Mouse (Mus musculus): Measurements from ENCODE around the gene Commd1.

Commd1 gene

GRCm38 (mm10) chr11:22956346-22956745 lies 25.8 kb downstream of the Commd1 start:
- in situ Hi-C loops (cut with MboI, MseI) = loop anchor here (5.0 kb wide), 3 partner anchors 94 to 324 kb away; partner anchors contain the start of gene B3gnt2 (in 1 of the 2)

GRCm38 (mm10) chr11:22952668-22953067 lies 29.5 kb downstream of the Commd1 start:
- in situ Hi-C loops (cut with MboI, MseI) = loop anchor here in 1 of 2 experiments (5.0 kb wide), 2 partner anchors 90 to 170 kb away; partner anchors contain the start of gene B3gnt2

GRCm38 (mm10) chr11:22950131-22950530 lies 32.1 kb downstream of the Commd1 start:
- in situ Hi-C loops (cut with MboI, MseI) = loop anchor here in 1 of 2 experiments (5.0 kb wide), 2 partner anchors 88 to 168 kb away; partner anchors contain the start of gene B3gnt2

DNA sequence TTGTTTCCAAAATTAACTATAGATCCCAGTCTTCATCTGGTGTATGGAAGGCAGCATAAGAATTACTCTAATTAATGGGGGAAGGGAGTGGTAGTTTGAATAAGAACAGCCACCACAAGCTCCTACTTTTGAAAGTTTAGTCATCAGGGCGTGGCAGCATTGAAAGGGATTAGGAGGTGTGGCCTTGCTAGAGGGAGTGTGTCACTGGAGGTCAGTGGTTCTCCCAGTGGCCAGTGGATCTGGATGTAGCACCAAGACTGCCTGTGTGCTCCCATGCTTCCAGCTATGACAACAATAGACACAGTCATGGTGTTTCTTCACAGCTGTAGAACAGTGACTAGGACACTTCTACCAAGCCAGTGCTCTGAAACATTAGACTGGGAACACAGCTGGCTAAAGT lies 33.1 kb downstream of the Commd1 start:
- in situ Hi-C loops (cut with MboI, MseI) = loop anchor here in 1 of 2 experiments (25.0 kb wide), 1 partner anchor 937 kb away; the partner anchor contains the start of gene Otx1

- in situ Hi-C loops (cut with MboI, MseI) = loop anchor here (10.0 to 25.0 kb wide), 3 partner anchors 64 to 1534 kb away; partner anchors contain the start of gene Otx1 (in 1 of the 2)
Observed at GRCm38 (mm10) chr11:22938983-22939382, 43.2 kb downstream of the Commd1 start.

- in situ Hi-C loops (cut with MboI, MseI) = loop anchor here (10.0 to 25.0 kb wide), 3 partner anchors 63 to 1533 kb away; partner anchors contain the start of gene Otx1 (in 1 of the 2)
Observed at GRCm38 (mm10) chr11:22937716-22938316, 44.4 kb downstream of the Commd1 start.

DNA sequence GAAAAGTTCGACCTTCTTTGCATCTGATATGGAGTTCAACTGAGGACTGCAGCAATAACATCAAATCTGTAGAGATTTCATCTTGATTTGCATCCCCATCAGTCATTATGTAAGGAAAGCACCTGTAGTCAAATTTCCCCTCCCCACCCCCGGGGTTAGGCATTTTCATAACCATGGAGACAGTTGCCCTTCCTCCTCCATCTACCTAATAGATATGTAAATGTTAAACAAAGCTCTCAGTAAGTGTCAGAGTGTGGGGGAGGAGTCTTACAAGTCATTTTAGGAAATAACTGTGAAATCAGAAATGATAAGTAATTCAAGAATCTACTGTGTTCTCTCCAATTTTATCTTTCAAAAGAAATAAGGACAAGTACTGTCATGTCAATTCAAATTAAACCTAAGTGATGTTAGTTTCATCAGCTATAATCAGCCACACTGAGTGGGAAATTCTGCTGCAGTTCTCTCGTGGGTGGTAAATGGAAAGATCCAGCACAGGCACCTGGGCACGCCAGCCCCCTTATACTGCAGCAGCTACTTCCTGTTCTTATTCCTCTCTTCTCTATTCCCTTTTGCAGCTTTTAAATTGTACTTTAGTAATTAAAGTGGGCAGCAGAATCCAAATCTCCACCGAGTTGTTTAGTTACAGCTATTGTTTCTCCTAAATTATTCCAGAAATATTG lies 45.6 kb downstream of the Commd1 start:
- in situ Hi-C loops (cut with MboI, MseI) = loop anchor here (10.0 to 25.0 kb wide), 3 partner anchors 62 to 1532 kb away; partner anchors contain the start of gene Otx1 (in 1 of the 2)

DNA sequence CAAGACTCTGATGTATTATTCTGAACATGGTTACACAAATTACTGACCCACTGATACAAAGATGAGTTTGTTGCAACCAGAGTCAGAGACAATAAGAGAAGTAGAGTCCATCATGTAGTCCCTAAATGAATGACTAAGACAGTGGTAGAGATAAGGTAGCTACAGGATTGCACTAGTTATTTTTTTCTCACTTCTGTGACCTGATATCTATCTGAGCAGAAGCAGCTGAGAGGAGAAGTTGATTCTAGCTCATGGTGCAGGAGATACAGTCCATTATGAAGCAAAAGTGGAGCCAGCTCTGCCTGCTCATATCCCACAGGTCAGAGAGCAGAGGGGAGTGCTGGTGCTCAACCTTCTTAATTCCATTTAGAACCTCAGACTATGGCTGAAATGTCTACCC lies 50.0 kb downstream of the Commd1 start:
- in situ Hi-C loops (cut with MboI, MseI) = loop anchor here (10.0 to 25.0 kb wide), 3 partner anchors 57 to 1527 kb away; partner anchors contain the start of gene Otx1 (in 1 of the 2)

DNA sequence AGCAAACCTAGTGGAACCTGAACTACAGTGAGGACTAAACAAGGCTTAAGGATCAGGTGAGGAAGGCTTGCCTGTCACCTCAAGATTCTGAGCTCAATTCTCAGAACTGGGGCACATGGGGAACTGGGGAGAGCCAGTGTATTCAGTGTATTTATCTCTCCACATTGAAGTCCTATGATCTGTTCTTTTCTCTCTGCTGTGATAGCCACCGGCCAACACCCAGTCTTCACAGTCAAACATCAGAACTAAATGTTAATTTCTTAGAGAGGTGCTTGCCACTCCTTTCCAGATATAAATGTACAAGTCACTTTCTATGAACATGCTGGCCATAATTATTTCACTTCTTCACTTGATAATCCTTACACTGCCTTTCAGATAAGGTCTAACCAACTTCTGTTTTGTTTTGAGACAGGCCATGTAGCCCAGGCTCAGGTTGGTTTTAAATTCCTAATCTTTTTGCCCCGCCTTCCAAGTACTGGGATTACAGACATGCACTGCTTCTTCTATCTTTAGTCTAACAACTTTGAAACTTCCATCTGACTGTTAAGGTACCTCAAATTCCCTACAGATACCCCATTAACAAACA lies 50.8 kb downstream of the Commd1 start:
- in situ Hi-C loops (cut with MboI, MseI) = loop anchor here (10.0 to 25.0 kb wide), 3 partner anchors 57 to 1527 kb away; partner anchors contain the start of gene Otx1 (in 1 of the 2)

- in situ Hi-C loops (cut with MboI, MseI) = loop anchor here (10.0 to 25.0 kb wide), 3 partner anchors 55 to 1525 kb away; partner anchors contain the start of gene Otx1 (in 1 of the 2)
Observed at GRCm38 (mm10) chr11:22930129-22930528, 52.1 kb downstream of the Commd1 start.

GRCm38 (mm10) chr11:22928586-22929169 lies 53.5 kb downstream of the Commd1 start:
- in situ Hi-C loops (cut with MboI, MseI) = loop anchor here (5.0 to 25.0 kb wide), 3 partner anchors 46 to 916 kb away; partner anchors contain the start of gene Otx1 (in 1 of the 2)

DNA sequence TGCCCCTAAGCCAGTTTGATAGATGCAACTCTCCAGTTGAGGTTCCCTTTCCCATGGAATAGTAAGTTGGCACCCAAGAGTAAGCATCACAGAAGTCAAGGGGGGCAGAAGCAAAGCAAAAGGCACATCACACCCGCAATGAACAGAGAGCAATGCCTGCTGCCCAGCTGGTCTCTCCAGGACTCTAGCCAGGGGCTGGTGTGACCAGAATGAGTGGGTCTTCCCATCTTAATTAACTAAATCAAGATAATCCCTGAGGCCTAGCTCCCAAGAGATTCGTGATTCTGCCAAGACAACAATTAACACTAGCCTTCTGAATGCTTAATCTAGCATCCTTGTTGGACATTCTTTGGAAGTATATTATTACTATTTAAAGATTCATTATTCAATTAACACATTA lies 58.6 kb downstream of the Commd1 start:
- in situ Hi-C loops (cut with MboI, MseI) = no loop called here

GRCm38 (mm10) chr11:22922546-22922945 lies 59.6 kb downstream of the Commd1 start:
- in situ Hi-C loops (cut with MboI, MseI) = no loop called here

DNA sequence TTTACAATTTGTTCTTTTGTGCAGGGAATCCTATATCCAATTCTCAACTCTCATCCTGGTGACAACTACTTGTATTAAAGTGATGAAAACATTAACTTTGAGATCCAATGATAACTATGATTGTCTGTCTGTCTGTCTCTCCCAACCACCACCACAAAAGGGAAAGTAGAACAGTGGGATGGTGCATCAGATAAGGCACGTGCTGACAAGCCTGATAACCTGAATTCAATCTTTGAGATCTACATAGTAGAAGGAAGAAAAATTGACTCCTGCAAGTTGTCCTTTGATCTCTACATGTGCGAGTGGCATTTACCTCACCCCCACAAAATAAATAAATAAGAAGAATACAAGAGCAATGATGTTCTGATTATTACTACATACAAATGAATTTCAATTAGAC lies 62.8 kb downstream of the Commd1 start:
- in situ Hi-C loops (cut with MboI, MseI) = no loop called here

DNA sequence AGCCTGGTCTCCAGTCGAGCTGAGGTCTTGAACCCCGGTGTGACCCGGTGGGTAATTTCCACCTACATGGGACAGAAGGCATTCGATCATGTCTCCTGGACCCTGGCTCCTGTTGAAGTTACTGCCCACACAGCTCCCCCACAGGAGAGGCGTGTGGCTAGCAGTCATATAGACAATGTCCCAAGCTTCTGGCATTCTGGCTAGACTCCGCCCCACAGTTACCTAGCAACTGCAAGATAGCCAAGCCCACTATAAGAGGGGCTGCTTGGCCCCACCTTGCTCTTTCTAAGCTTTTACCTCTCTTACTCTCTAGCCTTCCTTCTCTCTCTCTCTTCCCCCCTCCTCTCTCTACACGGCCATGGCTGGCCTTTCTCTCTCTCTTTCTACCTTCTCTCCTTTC lies 64.4 kb downstream of the Commd1 start:
- in situ Hi-C loops (cut with MboI, MseI) = no loop called here

GRCm38 (mm10) chr11:22913744-22914143 lies 68.4 kb downstream of the Commd1 start:
- in situ Hi-C loops (cut with MboI, MseI) = no loop called here

GRCm38 (mm10) chr11:22911831-22912230 lies 70.4 kb downstream of the Commd1 start:
- in situ Hi-C loops (cut with MboI, MseI) = no loop called here

- in situ Hi-C loops (cut with MboI, MseI) = no loop called here
Observed at GRCm38 (mm10) chr11:22906453-22906865, 75.7 kb downstream of the Commd1 start.

DNA sequence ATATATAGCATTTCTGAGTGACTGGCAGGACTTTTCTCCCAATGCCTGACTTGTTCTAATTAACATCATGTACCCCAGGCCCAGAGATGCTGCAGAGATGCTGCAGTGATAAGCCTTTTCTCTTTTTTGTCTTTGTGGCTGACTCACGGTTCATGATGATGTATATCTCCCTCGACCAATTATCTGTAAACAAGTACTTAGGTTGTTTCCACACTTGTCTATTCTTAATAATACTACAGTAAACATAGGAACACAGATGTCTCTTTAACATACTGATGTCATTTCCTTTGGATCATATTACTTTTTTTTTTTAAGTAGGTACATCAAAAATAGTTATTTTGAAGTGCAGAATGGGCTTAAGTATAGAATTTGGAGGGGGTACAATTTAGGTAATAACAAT lies 79.3 kb downstream of the Commd1 start:
- in situ Hi-C loops (cut with MboI, MseI) = no loop called here

DNA sequence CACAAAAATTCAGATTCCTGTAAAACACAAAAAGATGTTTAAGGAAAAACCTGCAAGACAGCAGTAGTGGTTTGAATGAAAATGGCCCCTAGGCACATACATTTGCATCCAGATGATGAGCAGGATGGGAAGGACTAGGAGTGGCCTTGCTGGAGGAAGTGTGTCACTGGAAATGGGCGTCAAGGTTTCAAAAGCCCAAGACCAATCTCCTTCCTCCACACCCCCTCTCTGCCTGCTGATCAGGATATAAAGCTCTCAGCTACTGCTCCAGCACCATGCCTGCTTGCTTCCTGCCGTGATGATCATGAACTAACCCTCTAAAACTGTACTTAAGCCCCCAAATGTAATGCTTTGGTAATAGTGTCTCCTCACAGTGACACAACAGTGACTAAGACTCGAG lies 82.1 kb downstream of the Commd1 start:
- in situ Hi-C loops (cut with MboI, MseI) = no loop called here

DNA sequence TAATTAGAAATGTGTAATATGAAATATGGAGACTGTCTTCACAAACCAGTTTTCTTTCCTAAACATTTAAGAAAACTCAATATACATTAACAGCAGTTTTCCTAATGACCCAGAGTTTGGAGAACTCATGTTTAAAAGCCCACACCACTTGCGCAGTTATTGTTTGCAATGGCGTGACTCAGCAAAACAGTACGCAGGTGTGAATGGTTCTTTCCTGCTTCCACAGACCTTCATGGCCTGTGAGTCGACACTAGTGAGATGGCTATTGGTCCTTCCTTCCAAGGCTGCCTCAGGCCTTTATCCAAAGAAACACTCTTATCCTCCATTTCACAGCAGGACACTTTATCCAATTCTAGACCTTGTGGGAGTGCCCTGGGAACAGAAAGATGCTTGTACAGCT lies 84.5 kb downstream of the Commd1 start:
- in situ Hi-C loops (cut with MboI, MseI) = no loop called here

Data from T-helper 17 cell (primary cell).